Mouse (Mus musculus) heart, postnatal 0 days (tissue): ENCODE measurements around the gene Sh3bgrl2. TPM values are rescaled to one million over a fixed set of nuclear protein-coding genes. Genes with fewer than 3 reads are reported as not detected.

Experiments
- ATAC-seq: fragments of 200-750 bp; cut with Nextera tagmentation; 2 replicates; pipeline ENCODE4 v1.8.0; 2017; ENCODE audit warnings: low read depth, moderate number of reproducible peaks, moderate library complexity; ENCODE audit not compliant: insufficient read depth
- DNase-seq: peaks from one replicate; pipeline ENCODE4 v3.0.0-alpha.2; 2016; ENCODE audit warnings: low spot score
- H3K27ac ChIP-seq: fragments of 300-500 bp; sonication (generic); 2 replicates; pipeline ENCODE4 v1.5.1; 2014; ENCODE audit warnings: low read depth, mild to moderate bottlenecking
- H3K27me3 ChIP-seq: fragments of 300-500 bp; sonication (generic); 2 replicates; pipeline ENCODE4 v1.6.1; 2014; ENCODE audit warnings: low read length, mixed read lengths; ENCODE audit not compliant: control insufficient read depth, insufficient read depth
- H3K36me3 ChIP-seq: fragments of 300-500 bp; sonication (generic); replicated peaks from 2 replicates; pipeline ENCODE4 v1.6.1; 2014; ENCODE audit warnings: low read length, mixed read lengths; ENCODE audit not compliant: control insufficient read depth, insufficient read depth
- H3K4me1 ChIP-seq: fragments of 300-500 bp; sonication (generic); 2 replicates; pipeline ENCODE4 v1.6.1; 2014; ENCODE audit warnings: antibody characterized with exemption; ENCODE audit not compliant: control insufficient read depth, insufficient read depth
- H3K4me2 ChIP-seq: fragments of 300-500 bp; sonication (generic); 2 replicates; pipeline ENCODE4 v1.6.1; 2014; ENCODE audit warnings: low read depth, mild to moderate bottlenecking, low read length, moderate library complexity
- H3K4me3 ChIP-seq: fragments of 300-500 bp; sonication (generic); 2 replicates; pipeline ENCODE4 v1.5.1; 2014; ENCODE audit warnings: low read depth, low read length
- H3K9ac ChIP-seq: fragments of 300-500 bp; sonication (generic); replicated peaks from 2 replicates; pipeline ENCODE4 v1.6.1; 2014; ENCODE audit warnings: low read depth, low read length, mixed read lengths
- H3K9me3 ChIP-seq: fragments of 300-500 bp; sonication (generic); replicated peaks from 2 replicates; pipeline ENCODE4 v1.6.1; 2016; ENCODE audit warnings: low read length; ENCODE audit not compliant: control insufficient read depth
- CTCF ChIP-seq: IDR thresholded peaks from 2 replicates; pipeline ENCODE4 v1.5.1; 2016; ENCODE audit warnings: antibody characterized with exemption, control low read depth, low read depth
- EP300 ChIP-seq: IDR thresholded peaks from 2 replicates; pipeline ENCODE4 v1.6.1; 2016; ENCODE audit warnings: antibody characterized with exemption, low read depth
- WGBS: fragments of 180-500 bp; shearing (Covaris S2); extraction: QIAGEN DNeasy Blood & Tissue Kit; methylation state at CpG from one replicate; pipeline ENCODE4 v1.1.7; 2014; 5-methylcytosine and 5-hydroxymethylcytosine counted together
- polyA plus RNA-seq: library from polyadenylated mRNA; unstranded; fragments of >200 nt; fragmentation: Nextera tagmentation; extraction: Ambion mirVana; gene quantifications from 2 replicates; pipeline ENCODE4 v1.2.1, GENCODE M21; 2015
- total RNA-seq: library from RNA; depleted of rRNA; stranded (reverse); fragments of >200 nt; gene quantifications from 2 replicates; pipeline ENCODE4 v1.2.3, GENCODE M21; 2014; ENCODE audit warnings: low replicate concordance

Gene Sh3bgrl2
- total and polyA plus RNA-seq, 2 experiments from 2014 or later = 3.8 to 5.7 TPM

GRCm38 (mm10) chr9:83634703-83635102 is 86.6 kb downstream of the Sh3bgrl2 start:
- no peaks in the 10 kb centered on the region for H3K9me3 ChIP-seq
- no peaks in the 10 kb centered on the region for H3K4me1 ChIP-seq
- no peaks in the 10 kb centered on the region for H3K27me3 ChIP-seq
- no peak overlapping the region for H3K4me3 ChIP-seq
- H3K36me3 ChIP-seq = no peaks in the 10 kb centered on the region
- no peak overlapping the region for H3K27ac ChIP-seq
- no peak for TF ChIP-seq CTCF
- no peak for TF ChIP-seq EP300
- DNase-seq (no peak), ATAC-seq (no peak)
- no peak overlapping the region for H3K9ac ChIP-seq
- 37% methylated on average over 3 of the region's 3 CpGs for WGBS
- H3K4me2 ChIP-seq = no peak overlapping the region

- WGBS = 32% methylated on average over 7 of the region's 7 CpGs
- Histone ChIP-seq H3K36me3 (no peaks in the 10 kb centered on the region), H3K9me3 (no peaks in the 10 kb centered on the region), H3K4me1 (no peaks in the 10 kb centered on the region), H3K4me2 (no peak overlapping the region), H3K27me3 (no peaks in the 10 kb centered on the region), H3K27ac (no peak overlapping the region), H3K4me3 (no peak overlapping the region), H3K9ac (no peak overlapping the region)
- no peak for ATAC-seq
- no peak for DNase-seq
- TF ChIP-seq EP300 (no peak), CTCF (no peak)
These were observed 87.9 kb downstream of the Sh3bgrl2 start for GRCm38 (mm10) chr9:83635997-83636396.

GRCm38 (mm10) chr9:83643139-83643538 is 95.0 kb downstream of the Sh3bgrl2 start:
- H3K4me1 ChIP-seq = peaks cover 6% of the 10 kb centered on the region; the same call in 1 of the 2 replicates
- H3K9ac ChIP-seq = no peak overlapping the region
- no peaks in the 10 kb centered on the region for H3K9me3 ChIP-seq
- no peak overlapping the region for H3K4me2 ChIP-seq
- H3K36me3 ChIP-seq = no peaks in the 10 kb centered on the region
- DNase-seq (no peak), ATAC-seq (no peak)
- 23% methylated on average over 4 of the region's 4 CpGs for WGBS
- no peak overlapping the region for H3K27ac ChIP-seq
- H3K27me3 ChIP-seq = no peaks in the 10 kb centered on the region
- TF ChIP-seq EP300 = no peak
- no peak for TF ChIP-seq CTCF
- no peak overlapping the region for H3K4me3 ChIP-seq

GRCm38 (mm10) chr9:83643833-83644232 is 95.7 kb downstream of the Sh3bgrl2 start:
- ATAC-seq (no peak), DNase-seq (no peak)
- no peaks in the 10 kb centered on the region for H3K27me3 ChIP-seq
- H3K4me3 ChIP-seq = no peak overlapping the region
- H3K9ac ChIP-seq = no peak overlapping the region
- H3K9me3 ChIP-seq = no peaks in the 10 kb centered on the region
- H3K4me1 ChIP-seq = peaks cover 6% of the 10 kb centered on the region; the same call in 1 of the 2 replicates
- no peak overlapping the region for H3K4me2 ChIP-seq
- TF ChIP-seq CTCF (no peak), EP300 (no peak)
- H3K36me3 ChIP-seq = no peaks in the 10 kb centered on the region
- H3K27ac ChIP-seq = no peak overlapping the region
- WGBS = 47% methylated on average over 4 of the region's 4 CpGs

GRCm38 (mm10) chr9:83646215-83646614 is 98.1 kb downstream of the Sh3bgrl2 start:
- no peak overlapping the region for H3K9ac ChIP-seq
- no peaks in the 10 kb centered on the region for H3K36me3 ChIP-seq
- ATAC-seq (no peak), DNase-seq (no peak)
- H3K4me2 ChIP-seq = no peak overlapping the region
- H3K4me3 ChIP-seq = no peak overlapping the region
- H3K27me3 ChIP-seq = no peaks in the 10 kb centered on the region
- H3K4me1 ChIP-seq = peaks cover 6% of the 10 kb centered on the region; the same call in 1 of the 2 replicates
- no peak overlapping the region for H3K27ac ChIP-seq
- H3K9me3 ChIP-seq = no peaks in the 10 kb centered on the region
- WGBS = 91% methylated on average over 2 of the region's 2 CpGs
- no peak for TF ChIP-seq EP300

GRCm38 (mm10) chr9:83646691-83647090 is 98.6 kb downstream of the Sh3bgrl2 start:
- ATAC-seq (no peak), DNase-seq (no peak)
- no peaks in the 10 kb centered on the region for H3K9me3 ChIP-seq
- H3K4me1 ChIP-seq = peaks cover 6% of the 10 kb centered on the region; the same call in 1 of the 2 replicates
- H3K27ac ChIP-seq = no peak overlapping the region
- H3K4me3 ChIP-seq = no peak overlapping the region
- no peak overlapping the region for H3K9ac ChIP-seq
- no peaks in the 10 kb centered on the region for H3K36me3 ChIP-seq
- no peak overlapping the region for H3K4me2 ChIP-seq
- TF ChIP-seq CTCF (no peak), EP300 (no peak)
- no peaks in the 10 kb centered on the region for H3K27me3 ChIP-seq
- 84% methylated on average over 5 of the region's 5 CpGs for WGBS
